Mouse (Mus musculus) midbrain, embryonic 14.5 days (tissue): ENCODE measurements around the gene Gm26661. TPM values are rescaled to one million over a fixed set of nuclear protein-coding genes. Genes with fewer than 3 reads are reported as not detected.
A peak's percentile ranks its signal among the peaks of the same experiment; 100 is the strongest.

Experiments
- ATAC-seq: fragments of 200-750 bp; cut with Nextera tagmentation; 2 replicates; pipeline ENCODE4 v1.8.0; 2017; ENCODE audit warnings: moderate number of reproducible peaks, moderate library complexity; ENCODE audit not compliant: low FRiP score, low TSS enrichment
- DNase-seq: peaks from one replicate; pipeline ENCODE4 v3.0.0-alpha.2; 2015
- H3K27ac ChIP-seq: fragments of 300-500 bp; sonication (generic); replicated peaks from 2 replicates; pipeline ENCODE4 v1.5.1; 2014; ENCODE audit warnings: mild to moderate bottlenecking, low read depth, low read length, moderate library complexity
- H3K27me3 ChIP-seq: fragments of 300-500 bp; sonication (generic); 2 replicates; pipeline ENCODE4 v1.6.1; 2014; ENCODE audit warnings: low read length, control low read depth, mixed read lengths; ENCODE audit not compliant: control insufficient read depth, insufficient read depth
- H3K36me3 ChIP-seq: fragments of 300-500 bp; sonication (generic); 2 replicates; pipeline ENCODE4 v1.6.1; 2014; ENCODE audit warnings: low read length, control low read depth; ENCODE audit not compliant: control insufficient read depth, insufficient read depth
- H3K4me1 ChIP-seq: fragments of 300-500 bp; sonication (generic); 2 replicates; pipeline ENCODE4 v1.6.1; 2014; ENCODE audit warnings: mild to moderate bottlenecking, antibody characterized with exemption, low read length, control low read depth; ENCODE audit not compliant: control insufficient read depth, insufficient read depth
- H3K4me2 ChIP-seq: fragments of 300-500 bp; sonication (generic); 2 replicates; pipeline ENCODE4 v1.6.1; 2014; ENCODE audit warnings: mild to moderate bottlenecking, low read length, moderate library complexity
- H3K4me3 ChIP-seq: fragments of 300-500 bp; sonication (generic); replicated peaks from 2 replicates; pipeline ENCODE4 v1.5.1; 2014; ENCODE audit warnings: low read depth, low read length
- H3K9ac ChIP-seq: fragments of 300-500 bp; sonication (generic); replicated peaks from 2 replicates; pipeline ENCODE4 v1.6.1; 2014; ENCODE audit warnings: mild to moderate bottlenecking, low read length, moderate library complexity
- H3K9me3 ChIP-seq: fragments of 300-500 bp; sonication (generic); 2 replicates; pipeline ENCODE4 v1.6.1; 2016; ENCODE audit warnings: low read length, control low read depth, mixed read lengths; ENCODE audit not compliant: control insufficient read depth
- WGBS: fragments of 180-500 bp; shearing (Covaris S2); extraction: QIAGEN DNeasy Blood & Tissue Kit; methylation state at CpG from one replicate; pipeline ENCODE4 v1.1.7; 2014; 5-methylcytosine and 5-hydroxymethylcytosine counted together
- polyA plus RNA-seq: library from polyadenylated mRNA; unstranded; fragments of >200 nt; fragmentation: Nextera tagmentation; extraction: Ambion mirVana; gene quantifications from 2 replicates; pipeline ENCODE4 v1.2.1, GENCODE M21; 2014

Gm26661 gene
- polyA plus RNA-seq, 1 experiment from 2014 or later: not detected

- peak overlapping the region; percentile 45 for H3K9ac ChIP-seq
- no peaks in the 10 kb centered on the region for H3K9me3 ChIP-seq
- H3K4me3 ChIP-seq: peak overlapping the region; percentile 42
- ATAC-seq (no peak; the same call in 1 of the 2 replicates), DNase-seq (no peak)
- peak overlapping the region; percentile 81 for H3K4me2 ChIP-seq
- H3K27me3 ChIP-seq: no peaks in the 10 kb centered on the region
- peak overlapping the region; percentile 41; the same call in 1 of the 2 replicates for H3K27ac ChIP-seq
- H3K36me3 ChIP-seq: no peaks in the 10 kb centered on the region
- 14% methylated on average over 19 of the region's 19 CpGs for WGBS
- H3K4me1 ChIP-seq: no peaks in the 10 kb centered on the region
Observed at GRCm38 (mm10) chr14:7791061-7791531, 291 bp upstream of the Gm26661 start.

DNA sequence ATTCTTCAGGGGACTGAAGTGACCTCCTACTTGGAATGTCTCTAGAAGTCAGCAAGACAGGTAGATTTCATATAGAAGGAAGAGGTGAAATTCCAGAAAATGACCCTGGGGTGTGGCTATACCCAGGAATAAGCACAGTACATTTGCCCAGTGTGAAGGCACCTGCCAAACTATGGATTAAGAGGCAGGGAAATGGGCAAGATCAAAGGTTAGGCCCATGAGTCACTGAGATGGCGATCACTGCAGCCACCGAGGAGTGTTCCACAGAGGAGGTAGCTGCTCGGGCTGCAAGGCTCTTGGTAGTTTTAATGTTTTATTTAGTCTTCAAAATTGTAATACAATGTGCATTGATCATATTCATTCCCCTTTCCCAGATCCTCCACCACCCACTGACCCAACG is 4.6 kb downstream of the Gm26661 start:
- no peak overlapping the region for H3K27ac ChIP-seq
- WGBS: 92% methylated on average over 4 of the region's 4 CpGs
- no peaks in the 10 kb centered on the region for H3K36me3 ChIP-seq
- H3K4me1 ChIP-seq: no peaks in the 10 kb centered on the region
- no peaks in the 10 kb centered on the region for H3K27me3 ChIP-seq
- no peak overlapping the region for H3K9ac ChIP-seq
- ATAC-seq (no peak), DNase-seq (no peak)
- H3K4me2 ChIP-seq: no peak overlapping the region
- no peaks in the 10 kb centered on the region for H3K9me3 ChIP-seq
- H3K4me3 ChIP-seq: no peak overlapping the region

GRCm38 (mm10) chr14:7800611-7801010 is 9.2 kb downstream of the Gm26661 start:
- H3K4me1 ChIP-seq: no peaks in the 10 kb centered on the region
- no peak for DNase-seq
- no peak overlapping the region for H3K27ac ChIP-seq
- no peak overlapping the region for H3K9ac ChIP-seq
- H3K27me3 ChIP-seq: no peaks in the 10 kb centered on the region
- no peak overlapping the region for H3K4me2 ChIP-seq
- no peaks in the 10 kb centered on the region for H3K36me3 ChIP-seq
- no peak overlapping the region for H3K4me3 ChIP-seq
- ATAC-seq: no peak
- H3K9me3 ChIP-seq: no peaks in the 10 kb centered on the region

GRCm38 (mm10) chr14:7801831-7802230 is 10.4 kb downstream of the Gm26661 start:
- WGBS: 14% methylated on average over 4 of the region's 4 CpGs
- no peaks in the 10 kb centered on the region for H3K9me3 ChIP-seq
- H3K9ac ChIP-seq: no peak overlapping the region
- no peaks in the 10 kb centered on the region for H3K27me3 ChIP-seq
- H3K4me3 ChIP-seq: no peak overlapping the region
- no peaks in the 10 kb centered on the region for H3K36me3 ChIP-seq
- no peak overlapping the region for H3K4me2 ChIP-seq
- H3K27ac ChIP-seq: no peak overlapping the region
- DNase-seq (peak; percentile 73), ATAC-seq (no peak)
- no peaks in the 10 kb centered on the region for H3K4me1 ChIP-seq

- ATAC-seq (no peak), DNase-seq (no peak)
- no peaks in the 10 kb centered on the region for H3K4me1 ChIP-seq
- no peak overlapping the region for H3K9ac ChIP-seq
- H3K4me3 ChIP-seq: no peak overlapping the region
- WGBS: 67% methylated on average over 4 of the region's 4 CpGs
- H3K27me3 ChIP-seq: no peaks in the 10 kb centered on the region
- H3K4me2 ChIP-seq: no peak overlapping the region
- H3K36me3 ChIP-seq: no peaks in the 10 kb centered on the region
- H3K9me3 ChIP-seq: no peaks in the 10 kb centered on the region
- no peak overlapping the region for H3K27ac ChIP-seq
Observed at GRCm38 (mm10) chr14:7803874-7804557, 12.6 kb downstream of the Gm26661 start.

- no peak for ATAC-seq
- Histone ChIP-seq H3K36me3 (no peaks in the 10 kb centered on the region), H3K27me3 (no peaks in the 10 kb centered on the region), H3K9ac (no peak overlapping the region), H3K4me2 (no peak overlapping the region), H3K4me3 (no peak overlapping the region), H3K4me1 (no peaks in the 10 kb centered on the region), H3K9me3 (no peaks in the 10 kb centered on the region), H3K27ac (no peak overlapping the region)
- 92% methylated on average over 2 of the region's 2 CpGs for WGBS
- DNase-seq: no peak
Observed at GRCm38 (mm10) chr14:7804558-7804905, 13.1 kb downstream of the Gm26661 start.

- Histone ChIP-seq H3K4me2 (no peak overlapping the region), H3K36me3 (no peaks in the 10 kb centered on the region), H3K27me3 (no peaks in the 10 kb centered on the region), H3K9ac (no peak overlapping the region), H3K9me3 (no peaks in the 10 kb centered on the region), H3K27ac (no peak overlapping the region), H3K4me3 (no peak overlapping the region), H3K4me1 (no peaks in the 10 kb centered on the region)
- no peak for DNase-seq
- WGBS: 77% methylated on average over 4 of the region's 4 CpGs
- ATAC-seq: no peak
Observed at GRCm38 (mm10) chr14:7807711-7808110, 16.3 kb downstream of the Gm26661 start.

DNA sequence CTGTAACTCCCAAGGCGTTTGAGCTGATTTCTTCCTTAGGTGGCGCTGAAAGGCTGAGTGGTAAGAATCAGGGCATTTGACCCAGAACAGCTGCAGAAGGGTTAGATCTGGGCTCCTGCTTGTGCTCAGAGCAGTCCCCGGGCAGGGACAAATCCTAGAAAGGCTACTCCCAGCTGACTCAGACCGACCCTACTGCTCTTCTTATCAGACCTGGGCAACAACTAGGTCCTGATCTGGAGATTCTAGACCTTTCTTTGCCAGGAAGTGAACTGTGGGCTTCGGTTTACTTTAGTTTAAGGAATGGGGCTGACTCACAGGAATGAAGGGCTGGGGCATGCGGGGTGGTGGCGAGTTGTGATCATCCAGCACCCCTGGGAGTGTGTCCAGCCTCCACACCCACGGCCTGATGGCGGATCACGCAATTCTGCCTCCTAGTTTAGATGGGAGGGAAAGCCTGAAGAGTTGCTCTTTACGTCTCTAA is 17.2 kb downstream of the Gm26661 start:
- H3K9me3 ChIP-seq: no peaks in the 10 kb centered on the region
- H3K4me2 ChIP-seq: no peak overlapping the region
- no peaks in the 10 kb centered on the region for H3K27me3 ChIP-seq
- WGBS: 74% methylated on average over 11 of the region's 11 CpGs
- DNase-seq (no peak), ATAC-seq (no peak)
- H3K4me1 ChIP-seq: no peaks in the 10 kb centered on the region
- no peak overlapping the region for H3K27ac ChIP-seq
- no peaks in the 10 kb centered on the region for H3K36me3 ChIP-seq
- no peak overlapping the region for H3K9ac ChIP-seq
- no peak overlapping the region for H3K4me3 ChIP-seq
